Mouse (Mus musculus): Measurements from ENCODE around the gene Plekhg3. TPM values are rescaled to one million over a fixed set of nuclear protein-coding genes. Genes with fewer than 3 reads are reported as not detected.

Plekhg3 gene
- polyA plus RNA-seq, 1 experiment = 57.9 TPM

GRCm38 (mm10) chr12:76540701-76541221 lies 10.1 kb downstream of the Plekhg3 start:
- Histone ChIP-seq H3K36me3 (ENCODE audit: control insufficient read depth, insufficient read depth, low read length) (no peaks in the 10 kb centered on the region), H3K27me3 (replicated peaks; ENCODE audit: control insufficient read depth, insufficient read depth, low read length) (no peaks in the 10 kb centered on the region), H3K4me3 (ENCODE audit: insufficient read depth, low read depth, low read length) (no peak overlapping the region), H3K4me1 (ENCODE audit: control insufficient read depth, insufficient read depth, low read length) (peaks cover 21% of the 10 kb centered on the region), H3K27ac (ENCODE audit: insufficient read depth, low read depth, low read length) (peak overlapping the region; percentile 19)
- TF ChIP-seq POLR2A (IDR thresholded peaks at IDR 0.05; ENCODE audit: low read depth, low read length) = no peak
- TF ChIP-seq CTCF (conservative IDR thresholded peaks at IDR 0.05; ENCODE audit: insufficient read depth, insufficient read length, low read depth, low read length) = no peak
- 48% methylated on average over 10 of the region's 10 CpGs for WGBS
- no peak for DNase-seq

DNA sequence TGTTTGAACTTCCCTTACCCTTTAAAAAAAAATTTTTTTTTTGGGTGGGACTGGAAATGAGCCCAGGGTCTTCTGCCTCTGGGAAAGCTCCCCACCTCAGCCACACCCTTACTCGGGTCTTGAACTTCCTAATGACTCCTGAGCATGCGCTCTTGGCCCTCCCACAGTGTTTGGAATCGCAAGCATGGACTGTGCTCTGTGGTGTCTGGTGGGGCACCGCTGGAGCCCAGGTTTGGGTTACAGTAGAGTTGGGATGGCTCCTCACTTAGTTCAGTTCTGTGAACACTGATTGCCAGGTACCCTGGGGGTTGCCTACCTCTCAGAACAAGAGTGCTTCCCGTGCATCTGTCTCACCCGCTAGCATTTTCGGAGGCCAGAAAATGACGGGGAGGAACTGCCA lies 10.8 kb downstream of the Plekhg3 start:
- Histone ChIP-seq H3K4me1 (ENCODE audit: control insufficient read depth, insufficient read depth, low read length) (peaks cover 24% of the 10 kb centered on the region), H3K36me3 (ENCODE audit: control insufficient read depth, insufficient read depth, low read length) (no peaks in the 10 kb centered on the region), H3K27ac (ENCODE audit: insufficient read depth, low read depth, low read length) (peak overlapping the region; percentile 86), H3K4me3 (ENCODE audit: insufficient read depth, low read depth, low read length) (peak overlapping the region; percentile 19; the same call in 1 of the 2 replicates), H3K27me3 (replicated peaks; ENCODE audit: control insufficient read depth, insufficient read depth, low read length) (no peaks in the 10 kb centered on the region)
- TF ChIP-seq POLR2A (IDR thresholded peaks at IDR 0.05; ENCODE audit: low read depth, low read length) = no peak
- TF ChIP-seq CTCF (conservative IDR thresholded peaks at IDR 0.05; ENCODE audit: insufficient read depth, insufficient read length, low read depth, low read length) = no peak
- DNase-seq = peak; percentile 62
- 25% methylated on average over 8 of the region's 8 CpGs for WGBS

- Histone ChIP-seq H3K4me1 (ENCODE audit: control insufficient read depth, insufficient read depth, low read length) (peaks cover 27% of the 10 kb centered on the region), H3K27ac (ENCODE audit: insufficient read depth, low read depth, low read length) (peak overlapping the region; percentile 86), H3K4me3 (ENCODE audit: insufficient read depth, low read depth, low read length) (peak overlapping the region; percentile 19; the same call in 1 of the 2 replicates), H3K27me3 (replicated peaks; ENCODE audit: control insufficient read depth, insufficient read depth, low read length) (no peaks in the 10 kb centered on the region), H3K36me3 (ENCODE audit: control insufficient read depth, insufficient read depth, low read length) (no peaks in the 10 kb centered on the region)
- TF ChIP-seq POLR2A (IDR thresholded peaks at IDR 0.05; ENCODE audit: low read depth, low read length) = no peak
- WGBS = 51% methylated on average over 6 of the region's 6 CpGs
- DNase-seq = no peak
Measured at GRCm38 (mm10) chr12:76541879-76542278, 11.2 kb downstream of the Plekhg3 start.

GRCm38 (mm10) chr12:76545786-76546370 lies 15.2 kb downstream of the Plekhg3 start:
- Histone ChIP-seq H3K27me3 (replicated peaks; ENCODE audit: control insufficient read depth, insufficient read depth, low read length) (no peaks in the 10 kb centered on the region), H3K27ac (ENCODE audit: insufficient read depth, low read depth, low read length) (peak overlapping the region; percentile 57), H3K4me1 (ENCODE audit: control insufficient read depth, insufficient read depth, low read length) (peaks cover 40% of the 10 kb centered on the region), H3K36me3 (ENCODE audit: control insufficient read depth, insufficient read depth, low read length) (no peaks in the 10 kb centered on the region), H3K4me3 (ENCODE audit: insufficient read depth, low read depth, low read length) (peak overlapping the region; percentile 14; the same call in 1 of the 2 replicates)
- DNase-seq = no peak
- TF ChIP-seq POLR2A (IDR thresholded peaks at IDR 0.05; ENCODE audit: low read depth, low read length) = no peak
- TF ChIP-seq CTCF (conservative IDR thresholded peaks at IDR 0.05; ENCODE audit: insufficient read depth, insufficient read length, low read depth, low read length) = no peak
- 57% methylated on average over 15 of the region's 15 CpGs for WGBS

DNA sequence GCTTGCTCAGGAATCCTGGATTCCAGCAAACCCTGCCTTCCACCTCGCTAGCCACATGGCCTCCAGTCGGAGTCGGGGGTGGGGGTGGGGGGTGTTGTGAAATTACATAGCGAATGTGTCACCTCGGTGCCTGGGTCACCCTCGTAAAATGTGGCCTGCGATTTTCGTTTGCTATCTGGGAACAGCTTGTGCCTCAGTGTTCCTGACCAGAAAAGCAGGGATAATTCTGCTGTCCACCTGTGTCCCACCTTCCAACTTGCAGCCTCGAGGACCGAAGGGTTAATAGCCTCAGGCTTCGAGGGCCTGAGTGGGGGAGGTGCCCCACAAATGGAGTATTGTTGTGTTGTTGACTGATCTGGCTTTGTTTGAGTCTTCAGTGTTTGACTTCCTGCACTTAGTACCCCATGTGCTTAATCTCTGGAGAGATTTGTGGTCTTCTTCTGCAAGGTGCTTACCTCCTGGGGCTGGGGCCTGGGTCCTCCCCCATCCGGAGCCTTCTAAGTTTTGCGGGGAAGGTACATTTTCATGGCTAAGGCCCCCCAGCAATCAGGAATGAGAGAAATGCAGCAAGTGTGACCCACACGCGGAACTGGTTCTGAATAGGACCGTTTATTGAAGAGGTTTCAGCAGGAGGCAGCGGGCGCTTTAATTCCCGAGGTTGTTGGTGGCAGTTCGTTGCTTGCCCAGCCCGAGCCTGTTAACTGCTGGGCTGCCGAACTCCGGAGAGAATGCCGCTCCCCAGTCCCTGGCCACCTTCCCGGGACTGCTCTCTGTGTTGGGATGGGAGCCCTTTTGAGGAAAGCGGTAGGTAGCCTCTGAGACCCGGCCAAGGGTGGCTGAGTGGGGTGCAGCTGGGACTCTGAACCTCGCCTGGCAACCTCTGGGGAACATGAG lies 15.9 kb downstream of the Plekhg3 start:
- Histone ChIP-seq H3K36me3 (ENCODE audit: control insufficient read depth, insufficient read depth, low read length) (no peaks in the 10 kb centered on the region), H3K27me3 (replicated peaks; ENCODE audit: control insufficient read depth, insufficient read depth, low read length) (no peaks in the 10 kb centered on the region), H3K4me3 (ENCODE audit: insufficient read depth, low read depth, low read length) (peak overlapping the region; percentile 24; the same call in 1 of the 2 replicates), H3K4me1 (ENCODE audit: control insufficient read depth, insufficient read depth, low read length) (peaks cover 34% of the 10 kb centered on the region), H3K27ac (ENCODE audit: insufficient read depth, low read depth, low read length) (peak overlapping the region; percentile 57)
- peak; percentile 55 for DNase-seq
- 24% methylated on average over 28 of the region's 28 CpGs for WGBS
- TF ChIP-seq POLR2A (IDR thresholded peaks at IDR 0.05; ENCODE audit: low read depth, low read length) (no peak), CTCF (conservative IDR thresholded peaks at IDR 0.05; ENCODE audit: insufficient read depth, insufficient read length, low read depth, low read length) (no peak)

GRCm38 (mm10) chr12:76547409-76548081 lies 16.9 kb downstream of the Plekhg3 start:
- peak overlapping the region; percentile 19 for H3K4me3 ChIP-seq (ENCODE audit: insufficient read depth, low read depth, low read length)
- WGBS = 44% methylated on average over 13 of the region's 13 CpGs
- peak; percentile 46 for DNase-seq

More at GRCm38 (mm10) chr12:76547409-76548081, 16.9 kb downstream of the Plekhg3 start:
- no peak for TF ChIP-seq POLR2A (IDR thresholded peaks at IDR 0.05; ENCODE audit: low read depth, low read length)
- TF ChIP-seq CTCF (conservative IDR thresholded peaks at IDR 0.05; ENCODE audit: insufficient read depth, insufficient read length, low read depth, low read length) = no peak
- Histone ChIP-seq H3K36me3 (ENCODE audit: control insufficient read depth, insufficient read depth, low read length) (no peaks in the 10 kb centered on the region), H3K27ac (ENCODE audit: insufficient read depth, low read depth, low read length) (peak overlapping the region; percentile 57), H3K27me3 (replicated peaks; ENCODE audit: control insufficient read depth, insufficient read depth, low read length) (no peaks in the 10 kb centered on the region), H3K4me1 (ENCODE audit: control insufficient read depth, insufficient read depth, low read length) (peaks cover 39% of the 10 kb centered on the region)

All from kidney, adult 2 months (tissue).